Mouse (Mus musculus) left cerebral cortex, adult 8-10 months (tissue): ENCODE results near the gene Zfp740. TPM values are rescaled to one million over a fixed set of nuclear protein-coding genes. Genes with fewer than 3 reads are reported as not detected.
A peak's percentile ranks its signal among the peaks of the same experiment; 100 is the strongest.
"Not testable (repeated sequence)": the region's sequence is repeated elsewhere in the genome, so short reads cannot be mapped to it uniquely, and the experiment has no call there.

Source experiments
- DNase-seq, 2 experiments: peaks; one replicate each; pipeline ENCODE4 v3.0.0; 2022; ENCODE audit warnings: low spot score in 2 of 2
- total RNA-seq, 4 experiments: library from RNA; stranded (reverse); gene quantifications; 2 replicates each; pipeline ENCODE4 v1.2.4; 2022

The Zfp740 gene
- total RNA-seq, 4 experiments from 2014 or later = 72.4 to 79.4 (median 73.1) TPM

- no peak for DNase-seq
These were observed 22.1 kb downstream of the Zfp740 start for GRCm38 (mm10) chr15:102224992-102225617.

GRCm38 (mm10) chr15:102225619-102226018, 22.6 kb downstream of the Zfp740 start:
- not testable (repeated sequence) for DNase-seq

- DNase-seq = no peak
These were observed 27.6 kb downstream of the Zfp740 start for GRCm38 (mm10) chr15:102230408-102231321.

- no peak for DNase-seq
These were observed 28.7 kb downstream of the Zfp740 start, which contains the start of gene Itgb7 for GRCm38 (mm10) chr15:102231748-102232147. Gene Itgb7 (minus strand): TSS chr15:102231944.

GRCm38 (mm10) chr15:102232764-102233163, 29.7 kb downstream of the Zfp740 start:
- DNase-seq = no peak

- DNase-seq = no peak
These were observed 30.8 kb downstream of the Zfp740 start for GRCm38 (mm10) chr15:102233896-102234295.

GRCm38 (mm10) chr15:102235371-102236027, 32.5 kb downstream of the Zfp740 start:
- DNase-seq = no peak

GRCm38 (mm10) chr15:102238543-102239259, 35.7 kb downstream of the Zfp740 start:
- no peak for DNase-seq

- no peak for DNase-seq
These were observed 36.2 kb downstream of the Zfp740 start for GRCm38 (mm10) chr15:102239260-102239590.

GRCm38 (mm10) chr15:102239851-102240250, 36.8 kb downstream of the Zfp740 start:
- no peak for DNase-seq

- no peak for DNase-seq
These were observed 37.6 kb downstream of the Zfp740 start for GRCm38 (mm10) chr15:102240607-102241006.

- DNase-seq = no peak
These were observed 39.6 kb downstream of the Zfp740 start for GRCm38 (mm10) chr15:102242404-102243228.

GRCm38 (mm10) chr15:102243229-102244190, 40.5 kb downstream of the Zfp740 start:
- no peak for DNase-seq

GRCm38 (mm10) chr15:102244306-102245191, 41.5 kb downstream of the Zfp740 start:
- DNase-seq = no peak

- DNase-seq = no peak
These were observed 42.4 kb downstream of the Zfp740 start for GRCm38 (mm10) chr15:102245461-102245881.

- DNase-seq = peak; percentile 59 to 83
These were observed 43.1 kb downstream of the Zfp740 start for GRCm38 (mm10) chr15:102245891-102246741.

GRCm38 (mm10) chr15:102246866-102247251, 43.8 kb downstream of the Zfp740 start:
- DNase-seq = peak; percentile 79 to 89
